In the genomic region with DNA sequence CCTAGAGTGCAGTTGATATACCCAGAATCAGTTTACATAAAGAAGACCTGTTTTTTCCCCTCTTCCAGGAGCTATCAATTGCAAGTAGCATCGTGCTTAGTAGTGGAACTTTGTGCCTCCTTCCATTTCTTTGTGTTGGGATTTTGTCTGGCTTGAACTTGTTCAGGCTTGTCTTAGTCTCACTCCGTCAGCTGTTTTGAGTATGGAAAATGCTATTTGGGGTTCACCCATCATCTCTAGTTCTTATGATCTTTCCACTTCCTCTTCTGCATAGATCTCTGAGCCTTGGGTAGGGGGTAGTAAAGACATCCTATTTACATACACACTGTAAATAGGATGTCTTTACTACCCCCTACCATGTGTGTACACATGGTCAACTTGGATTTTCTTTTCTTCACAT, we compare ENCODE assay signal across 30 mouse cellular contexts.
"Had no signal": no experiment of that assay in that cellular context is flagged by ENCODE, and none has a peak within 500 bp of the region (broad histone marks: within the 10 kb centered on the region; RNA-seq: fewer than 3 reads in every experiment).

No protein-coding gene starts in this region.

- H3K27ac ChIP-seq: left cerebral cortex, adult 2 months; limb, embryonic 10.5 days; limb, embryonic 12.5 days; limb, embryonic 13.5 days; limb, embryonic 15.5 days; liver, embryonic 12.5 days; liver, embryonic 13.5 days; liver, embryonic 14.5 days; liver, embryonic 15.5 days; lung, embryonic 15.5 days; macrophage; midbrain, embryonic 10.5 days; midbrain, embryonic 12.5 days; midbrain, embryonic 13.5 days had no signal

- H3K9me3 ChIP-seq: limb, embryonic 10.5 days; limb, embryonic 12.5 days; limb, embryonic 13.5 days; limb, embryonic 15.5 days; liver, embryonic 12.5 days; liver, embryonic 13.5 days; liver, embryonic 15.5 days; lung, embryonic 15.5 days; megakaryocyte, embryonic 14.5 days; midbrain, embryonic 10.5 days; midbrain, embryonic 12.5 days; midbrain, embryonic 13.5 days had no signal

- H3K27me3 ChIP-seq: limb, embryonic 12.5 days; limb, embryonic 13.5 days; limb, embryonic 15.5 days; liver, embryonic 12.5 days; liver, embryonic 13.5 days; liver, embryonic 15.5 days; lung, embryonic 15.5 days; megakaryocyte, embryonic 14.5 days; midbrain, embryonic 13.5 days had no signal

- H3K4me3 ChIP-seq: left cerebral cortex, adult 2 months; limb, embryonic 10.5 days; limb, embryonic 12.5 days; limb, embryonic 13.5 days; limb, embryonic 15.5 days; liver, embryonic 12.5 days; liver, embryonic 13.5 days; liver, embryonic 15.5 days; lung, embryonic 15.5 days; megakaryocyte, embryonic 14.5 days; midbrain, embryonic 10.5 days; midbrain, embryonic 12.5 days; midbrain, embryonic 13.5 days; myocyte had no signal

- H3K4me2 ChIP-seq: limb, embryonic 12.5 days; limb, embryonic 13.5 days; limb, embryonic 15.5 days; liver, embryonic 11.5 days; liver, embryonic 12.5 days; liver, embryonic 13.5 days; liver, embryonic 15.5 days; lung, embryonic 14.5 days; lung, embryonic 15.5 days; midbrain, embryonic 12.5 days; midbrain, embryonic 13.5 days had no signal

- ATAC-seq: liver, embryonic 12.5 days; liver, postnatal 0 days; lung, postnatal 0 days; midbrain, embryonic 13.5 days; midbrain, embryonic 16.5 days had no signal

- H3K9ac ChIP-seq: limb, embryonic 12.5 days; limb, embryonic 13.5 days; limb, embryonic 15.5 days; liver, embryonic 12.5 days; liver, embryonic 13.5 days; liver, embryonic 14.5 days; liver, embryonic 15.5 days; liver, postnatal 0 days; lung, embryonic 14.5 days; lung, embryonic 15.5 days; midbrain, embryonic 12.5 days; midbrain, embryonic 13.5 days had no signal

- H3K36me3 ChIP-seq: limb, embryonic 10.5 days; limb, embryonic 12.5 days; limb, embryonic 13.5 days; limb, embryonic 15.5 days; liver, embryonic 12.5 days; liver, embryonic 13.5 days; liver, embryonic 15.5 days; lung, embryonic 15.5 days; midbrain, embryonic 10.5 days; midbrain, embryonic 12.5 days; midbrain, embryonic 13.5 days had no signal

- H3K4me1 ChIP-seq: limb, embryonic 10.5 days; limb, embryonic 12.5 days; limb, embryonic 13.5 days; limb, embryonic 15.5 days; liver, embryonic 12.5 days; liver, embryonic 13.5 days; liver, embryonic 15.5 days; lung, embryonic 15.5 days; midbrain, embryonic 10.5 days; midbrain, embryonic 12.5 days; midbrain, embryonic 13.5 days had no signal

- DNase-seq: left cerebral cortex, postnatal 4 days; liver; liver, embryonic 13.5 days; liver, postnatal 0 days; lung, adult 18-20 months; lung, adult 2 months; lung, embryonic 14.5 days; lung, postnatal 10 days; lung, postnatal 14 days; lung, postnatal 36 days; lung, postnatal 4 days; midbrain, embryonic 14.5 days had no signal
